Mouse (Mus musculus) hindbrain, embryonic 11.5 days (tissue): ENCODE results near the gene Qrsl1. TPM values are rescaled to one million over a fixed set of nuclear protein-coding genes. Genes with fewer than 3 reads are reported as not detected.

Source experiments
- ATAC-seq: fragments of 200-750 bp; cut with Nextera tagmentation; 2 replicates; pipeline ENCODE4 v1.8.0; 2017; ENCODE audit warnings: mild to moderate bottlenecking, moderate TSS enrichment, moderate library complexity; ENCODE audit not compliant: low FRiP score
- DNase-seq: peaks from one replicate; pipeline ENCODE4 v3.0.0-alpha.2; 2015; ENCODE audit warnings: low spot score
- H3K27ac ChIP-seq: fragments of 300-500 bp; sonication (generic); 2 replicates; pipeline ENCODE4 v1.5.1; 2014; ENCODE audit warnings: mild to moderate bottlenecking, low read depth, low read length
- H3K27me3 ChIP-seq: fragments of 300-500 bp; sonication (generic); 2 replicates; pipeline ENCODE4 v1.6.1; 2014; ENCODE audit warnings: mild to moderate bottlenecking, low read length, moderate library complexity, mixed read lengths; ENCODE audit not compliant: control insufficient read depth, insufficient read depth
- H3K36me3 ChIP-seq: fragments of 300-500 bp; sonication (generic); 2 replicates; pipeline ENCODE4 v1.6.1; 2014; ENCODE audit warnings: mild to moderate bottlenecking, low read length, moderate library complexity, mixed read lengths; ENCODE audit not compliant: control insufficient read depth, insufficient read depth
- H3K4me1 ChIP-seq: fragments of 300-500 bp; sonication (generic); replicated peaks from 2 replicates; pipeline ENCODE4 v1.6.1; 2014; ENCODE audit warnings: low read length, mixed read lengths; ENCODE audit not compliant: control insufficient read depth, insufficient read depth
- H3K4me2 ChIP-seq: fragments of 300-500 bp; sonication (generic); replicated peaks from 2 replicates; pipeline ENCODE4 v1.6.1; 2014; ENCODE audit warnings: mild to moderate bottlenecking, low read depth, low read length
- H3K4me3 ChIP-seq: fragments of 300-500 bp; sonication (generic); 2 replicates; pipeline ENCODE4 v1.5.1; 2014; ENCODE audit warnings: low read depth, low read length
- H3K9ac ChIP-seq: fragments of 300-500 bp; sonication (generic); 2 replicates; pipeline ENCODE4 v1.6.1; 2014; ENCODE audit warnings: low read depth, low read length
- H3K9me3 ChIP-seq: fragments of 300-500 bp; sonication (generic); 2 replicates; pipeline ENCODE4 v1.6.1; 2016; ENCODE audit warnings: low read length; ENCODE audit not compliant: control insufficient read depth
- WGBS: fragments of 180-500 bp; shearing (Covaris S2); extraction: QIAGEN DNeasy Blood & Tissue Kit; methylation state at CpG from one replicate; pipeline ENCODE4 v1.1.7; 2014; 5-methylcytosine and 5-hydroxymethylcytosine counted together
- polyA plus RNA-seq: library from polyadenylated mRNA; unstranded; fragments of >200 nt; fragmentation: Nextera tagmentation; extraction: Ambion mirVana; gene quantifications from 2 replicates; pipeline ENCODE4 v1.2.1, GENCODE M21; 2014

Gene Qrsl1
- polyA plus RNA-seq, 1 experiment from 2014 or later: 30.1 TPM

DNA sequence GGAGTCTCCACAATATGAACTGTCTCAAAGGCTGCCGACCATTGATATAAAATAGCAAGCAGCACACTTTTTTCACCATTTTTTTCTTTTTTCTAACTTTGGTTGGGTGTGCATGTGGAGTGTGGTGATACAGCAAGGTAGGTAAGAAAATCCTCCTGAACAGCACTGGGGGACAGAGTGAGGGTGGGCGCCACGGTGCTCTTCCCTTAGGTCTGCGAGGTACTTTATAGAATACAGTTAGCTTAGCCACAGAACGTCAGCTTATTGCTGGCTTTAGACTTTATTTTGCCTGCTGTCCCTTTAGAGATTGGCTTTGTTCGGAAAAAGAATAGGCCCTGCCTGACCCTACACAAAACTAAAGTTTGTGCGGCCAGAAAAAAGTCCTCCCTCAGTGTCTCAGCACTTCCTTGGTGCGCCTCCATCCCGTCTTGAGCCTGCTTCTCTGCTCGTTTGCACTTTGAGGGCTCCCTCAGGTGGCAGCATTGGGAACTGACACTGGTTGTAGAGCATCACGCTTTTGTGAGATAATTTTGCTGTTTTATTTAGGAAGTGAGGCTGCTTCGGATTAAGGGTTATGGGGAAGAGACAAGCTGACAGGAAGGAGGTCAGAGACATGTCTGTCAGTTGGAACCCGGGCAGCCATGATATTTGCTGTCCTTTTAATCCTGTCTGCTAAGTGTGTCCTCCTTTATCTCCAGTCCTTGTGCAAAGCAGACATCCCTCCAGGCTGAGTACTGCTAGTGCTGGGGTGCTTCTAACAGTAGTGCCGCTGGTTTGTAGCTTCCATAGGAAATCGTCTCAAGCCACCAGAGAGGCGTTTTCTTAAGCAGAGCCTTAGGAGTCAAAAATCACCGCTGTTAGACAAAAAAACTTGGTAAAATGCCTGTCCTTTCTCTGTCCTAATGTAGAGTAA is 17.4 kb upstream of the Qrsl1 start:
- Histone ChIP-seq H3K4me1 (no peaks in the 10 kb centered on the region), H3K9me3 (no peaks in the 10 kb centered on the region), H3K4me3 (no peak overlapping the region), H3K9ac (no peak overlapping the region), H3K4me2 (no peak overlapping the region), H3K36me3 (no peaks in the 10 kb centered on the region), H3K27ac (no peak overlapping the region), H3K27me3 (no peaks in the 10 kb centered on the region)
- DNase-seq: peak; percentile 89
- WGBS: 41% methylated on average over 17 of the region's 17 CpGs
- ATAC-seq: no peak

DNA sequence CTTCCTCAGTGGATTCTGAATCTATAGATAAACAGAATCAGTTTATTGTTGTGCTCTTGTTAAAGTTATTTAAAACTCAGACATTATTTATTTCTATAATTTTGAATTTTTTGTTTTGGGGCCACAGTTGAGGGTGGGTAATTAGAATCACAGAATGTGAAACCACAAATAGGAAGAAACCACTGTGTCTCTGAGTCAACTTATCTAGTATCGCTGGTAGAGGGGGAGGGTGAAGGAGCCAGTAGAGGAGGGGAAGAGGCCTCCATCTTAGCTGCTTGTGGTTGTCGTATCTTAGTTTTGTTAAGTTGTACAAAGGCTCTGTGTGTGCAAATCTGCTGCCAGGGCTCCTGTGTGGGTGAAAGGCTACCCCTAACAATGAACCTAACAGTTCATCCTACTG is 15.2 kb upstream of the Qrsl1 start:
- Histone ChIP-seq H3K9ac (no peak overlapping the region), H3K36me3 (no peaks in the 10 kb centered on the region), H3K4me1 (no peaks in the 10 kb centered on the region), H3K9me3 (no peaks in the 10 kb centered on the region), H3K4me3 (no peak overlapping the region), H3K27me3 (no peaks in the 10 kb centered on the region), H3K4me2 (no peak overlapping the region), H3K27ac (no peak overlapping the region)
- ATAC-seq: no peak
- 84% methylated on average over 2 of the region's 2 CpGs for WGBS
- no peak for DNase-seq

DNA sequence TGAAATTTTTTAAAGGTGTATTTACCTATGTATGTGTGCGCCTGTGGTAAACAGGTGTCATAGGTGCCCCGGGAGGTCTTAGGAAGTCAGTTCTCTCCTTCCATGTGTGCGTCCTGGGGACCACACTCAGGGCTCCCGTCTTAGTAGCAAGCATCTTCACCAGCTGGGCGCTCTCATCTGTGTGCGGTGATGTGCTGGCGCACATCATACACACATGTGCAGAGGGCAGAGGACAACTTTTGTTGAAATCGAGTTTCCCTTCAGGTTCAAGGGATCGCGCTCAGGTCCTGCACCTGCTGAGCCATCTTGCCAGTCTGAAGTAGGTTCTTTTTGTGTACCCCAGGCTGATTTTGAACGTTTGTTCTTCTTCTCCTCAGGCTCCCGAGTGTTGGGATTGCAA is 14.6 kb upstream of the Qrsl1 start:
- no peaks in the 10 kb centered on the region for H3K9me3 ChIP-seq
- no peak for ATAC-seq
- DNase-seq: no peak
- no peak overlapping the region for H3K4me2 ChIP-seq
- no peaks in the 10 kb centered on the region for H3K27me3 ChIP-seq
- no peak overlapping the region for H3K4me3 ChIP-seq
- WGBS: 85% methylated on average over 12 of the region's 12 CpGs
- no peaks in the 10 kb centered on the region for H3K4me1 ChIP-seq
- no peak overlapping the region for H3K9ac ChIP-seq
- no peaks in the 10 kb centered on the region for H3K36me3 ChIP-seq
- H3K27ac ChIP-seq: no peak overlapping the region

DNA sequence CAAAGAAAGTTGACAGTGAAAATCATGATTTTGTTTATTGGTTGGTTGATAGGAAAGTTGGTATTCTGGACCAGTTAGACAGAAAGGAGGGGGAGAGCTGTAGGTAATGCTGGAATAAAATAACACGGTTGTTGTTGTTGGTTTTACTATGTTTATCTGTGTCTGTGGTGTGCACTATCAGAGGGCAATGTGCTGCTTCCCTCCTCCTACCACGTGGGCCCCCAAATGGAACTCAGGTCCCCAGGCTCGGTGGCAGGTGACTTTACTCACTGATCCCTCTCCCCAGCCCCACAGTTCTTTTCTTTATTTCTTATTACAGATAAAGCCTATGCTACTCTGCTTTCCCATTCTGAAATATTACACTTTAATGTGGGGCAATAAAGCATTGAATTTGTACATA is 10.7 kb upstream of the Qrsl1 start:
- H3K9me3 ChIP-seq: no peaks in the 10 kb centered on the region
- H3K27ac ChIP-seq: no peak overlapping the region
- no peak overlapping the region for H3K4me2 ChIP-seq
- DNase-seq (no peak), ATAC-seq (no peak)
- 87% methylated on average over 3 of the region's 3 CpGs for WGBS
- H3K4me3 ChIP-seq: no peak overlapping the region
- no peak overlapping the region for H3K9ac ChIP-seq
- H3K27me3 ChIP-seq: no peaks in the 10 kb centered on the region
- no peaks in the 10 kb centered on the region for H3K36me3 ChIP-seq
- H3K4me1 ChIP-seq: no peaks in the 10 kb centered on the region

DNA sequence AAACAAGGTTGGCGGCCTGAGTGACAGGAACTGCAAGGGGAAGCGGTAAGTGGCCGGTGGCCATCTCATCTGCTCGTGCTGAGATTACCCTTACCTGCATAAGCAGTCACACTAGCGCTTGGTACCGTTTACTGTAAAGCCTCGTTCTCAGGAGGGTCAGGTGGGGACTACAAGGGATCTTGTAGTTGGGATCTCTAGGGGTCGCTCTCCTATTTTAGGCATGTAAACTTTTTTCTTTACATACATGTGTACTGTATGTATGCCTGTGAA is 9.3 kb upstream of the Qrsl1 start:
- Histone ChIP-seq H3K4me3 (no peak overlapping the region), H3K9me3 (no peaks in the 10 kb centered on the region), H3K27me3 (no peaks in the 10 kb centered on the region), H3K36me3 (no peaks in the 10 kb centered on the region), H3K9ac (no peak overlapping the region), H3K27ac (no peak overlapping the region), H3K4me2 (no peak overlapping the region), H3K4me1 (no peaks in the 10 kb centered on the region)
- ATAC-seq (no peak), DNase-seq (no peak)
- 92% methylated on average over 8 of the region's 8 CpGs for WGBS

DNA sequence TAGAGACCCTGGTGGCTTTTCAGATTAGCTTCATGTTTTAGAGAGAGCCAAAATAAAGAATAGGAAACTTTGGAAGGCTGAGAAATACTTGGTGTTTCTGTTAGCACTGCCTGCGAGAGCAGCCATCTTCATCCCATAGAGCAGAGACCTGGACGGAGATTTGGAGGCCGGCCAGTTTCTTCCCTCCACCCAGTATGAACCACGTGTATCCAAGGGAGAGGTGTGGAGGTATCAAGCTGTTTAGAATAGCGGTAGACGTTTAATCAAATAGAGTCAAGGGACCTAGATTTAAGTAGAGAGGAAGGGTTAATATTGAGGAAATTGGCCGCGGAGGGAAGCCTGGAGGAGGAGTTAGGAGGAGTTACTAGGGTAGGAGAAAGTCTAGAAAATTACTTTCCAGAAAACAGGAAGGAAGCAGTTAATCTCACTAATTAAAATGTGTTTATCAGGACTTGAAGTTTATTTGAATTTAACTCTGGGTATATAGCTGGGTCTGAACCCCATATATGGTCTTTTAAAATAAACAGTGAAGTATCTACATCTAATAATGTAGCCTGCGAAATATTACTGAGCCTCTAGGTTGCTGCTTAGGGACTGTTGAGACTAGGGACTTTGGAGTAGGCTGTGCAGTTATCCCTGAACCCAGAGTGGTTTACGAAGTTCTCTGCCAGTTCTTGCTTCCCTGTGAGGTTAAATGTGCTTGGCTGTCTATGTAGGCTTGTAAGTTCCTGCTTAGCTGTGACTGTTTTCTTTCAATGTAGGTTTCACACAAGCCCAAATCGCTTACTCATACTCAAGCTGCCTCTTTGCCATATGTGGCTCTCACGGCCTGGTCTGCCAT is 8.7 kb upstream of the Qrsl1 start:
- ATAC-seq (no peak), DNase-seq (no peak)
- no peak overlapping the region for H3K4me2 ChIP-seq
- 86% methylated on average over 12 of the region's 12 CpGs for WGBS
- no peak overlapping the region for H3K4me3 ChIP-seq
- H3K36me3 ChIP-seq: no peaks in the 10 kb centered on the region
- no peak overlapping the region for H3K9ac ChIP-seq
- H3K9me3 ChIP-seq: no peaks in the 10 kb centered on the region
- no peaks in the 10 kb centered on the region for H3K27me3 ChIP-seq
- no peak overlapping the region for H3K27ac ChIP-seq
- H3K4me1 ChIP-seq: no peaks in the 10 kb centered on the region

DNA sequence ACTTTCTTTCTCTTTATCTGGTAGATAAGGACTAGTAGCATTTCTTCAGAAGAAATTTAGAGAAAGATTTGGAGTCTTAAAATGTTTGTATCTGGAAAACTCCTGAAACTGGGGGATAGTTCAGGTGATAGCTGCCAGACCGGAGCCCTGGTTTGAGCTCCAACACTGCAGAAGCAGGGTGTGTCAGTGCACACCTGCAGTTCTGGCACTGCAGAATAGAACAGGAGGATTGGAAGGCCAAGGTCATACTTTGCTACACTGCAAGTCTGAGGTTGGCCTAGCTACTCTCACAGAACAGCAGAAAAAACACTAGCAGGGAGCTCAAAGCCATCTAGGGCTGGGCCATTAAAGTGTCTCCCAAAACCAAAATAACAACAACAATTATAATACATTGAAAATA is 3.0 kb upstream of the Qrsl1 start:
- no peak for ATAC-seq
- Histone ChIP-seq H3K4me1 (no peaks in the 10 kb centered on the region), H3K4me3 (no peak overlapping the region), H3K27me3 (no peaks in the 10 kb centered on the region), H3K36me3 (no peaks in the 10 kb centered on the region), H3K9ac (no peak overlapping the region), H3K9me3 (no peaks in the 10 kb centered on the region), H3K4me2 (no peak overlapping the region), H3K27ac (no peak overlapping the region)
- WGBS: 94% methylated on average over 1 of the region's 1 CpGs
- DNase-seq: no peak

DNA sequence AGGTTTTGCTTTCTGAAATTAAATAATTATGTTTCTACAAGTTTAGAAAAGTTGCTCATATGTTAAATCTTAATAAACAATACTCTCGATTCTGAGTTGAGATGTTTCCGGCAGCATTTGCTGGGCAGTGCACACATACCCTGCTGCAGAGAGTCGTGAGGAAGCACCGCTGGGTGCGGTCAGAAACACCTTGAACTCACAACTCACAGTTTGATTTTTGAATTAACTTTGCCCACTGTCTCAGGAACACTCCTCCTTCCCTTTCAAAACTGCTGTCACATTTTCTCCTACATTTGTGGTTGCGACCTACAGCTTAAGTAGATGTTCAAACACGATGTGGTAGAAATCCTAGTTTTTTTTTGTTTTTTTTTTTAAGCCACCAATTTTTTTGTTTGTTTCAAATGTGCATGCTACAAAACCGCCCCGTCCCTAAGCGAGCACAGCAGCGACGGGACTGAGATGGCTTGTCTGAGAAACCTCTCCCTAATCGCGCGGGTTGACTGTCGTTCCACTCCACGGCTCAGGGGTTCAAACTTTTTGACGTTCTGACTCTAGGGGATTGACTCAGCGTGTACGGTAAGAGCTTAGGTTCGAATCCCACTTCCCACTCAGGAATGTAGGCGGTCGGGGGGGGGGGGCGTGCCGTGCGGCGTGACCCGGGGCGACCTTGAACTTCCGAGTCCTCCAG is 518 bp downstream of the Qrsl1 start:
- Histone ChIP-seq H3K9ac (peak overlapping the region; percentile 69), H3K4me1 (no peaks in the 10 kb centered on the region), H3K36me3 (no peaks in the 10 kb centered on the region), H3K27ac (peak overlapping the region; percentile 55; the same call in 1 of the 2 replicates), H3K27me3 (no peaks in the 10 kb centered on the region), H3K4me3 (peak overlapping the region; percentile 73), H3K9me3 (no peaks in the 10 kb centered on the region), H3K4me2 (peak overlapping the region; percentile 43)
- WGBS: 10% methylated on average over 29 of the region's 30 CpGs
- DNase-seq: peak; percentile 15
- ATAC-seq: no peak; the same call in 1 of the 2 replicates
